Mouse (Mus musculus) gastrocnemius, postnatal 36 days (tissue): ENCODE results near the gene 5730596B20Rik. TPM values are rescaled to one million over a fixed set of nuclear protein-coding genes. Genes with fewer than 3 reads are reported as not detected.

Experiments used
- DNase-seq, 2 experiments: peaks; one replicate each; pipeline ENCODE4 v3.0.0; 2022
- intact Hi-C: fragments of 180-260 bp; cut with DNase I; formaldehyde crosslinking; loops from one replicate; pipeline ENCODE4 v1.15.1; 2025
- total RNA-seq, 2 experiments: library from RNA; stranded (reverse); gene quantifications; 2 replicates each; pipeline ENCODE4 v1.2.3; 2021

The 5730596B20Rik gene
- total RNA-seq, 2 experiments from 2014 or later: not detected

GRCm38 (mm10) chr6:52220003-52220864 is 42.9 kb downstream of the 5730596B20Rik start:
- no peak for DNase-seq
- intact Hi-C loops: loop anchor here (5.0 to 10.0 kb wide), 3 partner anchors 348 to 1415 kb away; partner anchors contain the start of gene Hnrnpa2b1

- intact Hi-C loops: loop anchor here (5.0 to 10.0 kb wide), 3 partner anchors 349 to 1416 kb away; partner anchors contain the start of gene Hnrnpa2b1
- no peak for DNase-seq
These were observed 43.6 kb downstream of the 5730596B20Rik start for GRCm38 (mm10) chr6:52220865-52221310.

- intact Hi-C loops: loop anchor here (5.0 to 10.0 kb wide), 3 partner anchors 349 to 1417 kb away; partner anchors contain the start of gene Hnrnpa2b1
These were observed 44.2 kb downstream of the 5730596B20Rik start, which contains the start of gene Hoxa7 for GRCm38 (mm10) chr6:52221337-52221992. Gene Hoxa7 (minus strand): TSS chr6:52221854.

GRCm38 (mm10) chr6:52221993-52222685 is 44.8 kb downstream of the 5730596B20Rik start:
- intact Hi-C loops: loop anchor here (2.0 to 10.0 kb wide), 4 partner anchors 350 to 1417 kb away; partner anchors contain the start of gene Hnrnpa2b1
- peak in 1 of 2 experiments; percentile 33 for DNase-seq

More at GRCm38 (mm10) chr6:52221337-52221992, 44.2 kb downstream of the 5730596B20Rik start, which contains the start of gene Hoxa7:
- peak; percentile 86 to 92 for DNase-seq

- intact Hi-C loops: loop anchor here (2.0 to 10.0 kb wide), 4 partner anchors 350 to 1418 kb away; partner anchors contain the start of gene Hnrnpa2b1
- DNase-seq: peak in 1 of 2 experiments; percentile 10
These were observed 45.4 kb downstream of the 5730596B20Rik start for GRCm38 (mm10) chr6:52222729-52223128.

GRCm38 (mm10) chr6:52223939-52224760 is 46.9 kb downstream of the 5730596B20Rik start:
- intact Hi-C loops: loop anchor here (2.0 to 10.0 kb wide), 4 partner anchors 352 to 1419 kb away; partner anchors contain the start of gene Hnrnpa2b1
- DNase-seq: peak; percentile 3 to 23

- peak; percentile 3 to 32 for DNase-seq
- intact Hi-C loops: loop anchor here (5.0 to 10.0 kb wide), 3 partner anchors 353 to 1420 kb away; partner anchors contain the start of gene Hnrnpa2b1
These were observed 47.8 kb downstream of the 5730596B20Rik start for GRCm38 (mm10) chr6:52224895-52225611.

GRCm38 (mm10) chr6:52225612-52226568 is 48.6 kb downstream of the 5730596B20Rik start:
- peak; percentile 78 to 80 for DNase-seq
- intact Hi-C loops: loop anchor here (10.0 kb wide), 1 partner anchor 1421 kb away; no protein-coding TSS in a partner anchor

GRCm38 (mm10) chr6:52226569-52227257 is 49.4 kb downstream of the 5730596B20Rik start:
- peak in 1 of 2 experiments; percentile 55 for DNase-seq
- intact Hi-C loops: loop anchor here (1.0 to 10.0 kb wide), 2 partner anchors 1054 to 1422 kb away; no protein-coding TSS in a partner anchor

GRCm38 (mm10) chr6:52227470-52228222 is 50.3 kb downstream of the 5730596B20Rik start:
- intact Hi-C loops: loop anchor here (1.0 to 10.0 kb wide), 2 partner anchors 1055 to 1423 kb away; no protein-coding TSS in a partner anchor
- no peak for DNase-seq

- intact Hi-C loops: loop anchor here (10.0 kb wide), 1 partner anchor 1424 kb away; no protein-coding TSS in a partner anchor
- peak in 1 of 2 experiments; percentile 74 for DNase-seq
These were observed 51.5 kb downstream of the 5730596B20Rik start for GRCm38 (mm10) chr6:52228475-52229465.

- DNase-seq: peak in 1 of 2 experiments; percentile 70
- intact Hi-C loops: loop anchor here (10.0 kb wide), 1 partner anchor 1425 kb away; no protein-coding TSS in a partner anchor
These were observed 52.5 kb downstream of the 5730596B20Rik start for GRCm38 (mm10) chr6:52229558-52230416.
